Mouse (Mus musculus): ENCODE results near the gene Iba57.

- no peak for TF ChIP-seq CTCF (IDR thresholded peaks at IDR 0.05; ENCODE audit: low read depth, low read length)
- no peak for TF ChIP-seq EP300 (IDR thresholded peaks at IDR 0.05; ENCODE audit: insufficient read depth, low read depth, low read length)
- no peak for TF ChIP-seq POLR2A (IDR thresholded peaks at IDR 0.05; ENCODE audit: insufficient read depth, low read length)
Measured at GRCm38 (mm10) chr11:59130782-59131181, 32.8 kb downstream of the Iba57 start.
